Mouse (Mus musculus): Measurements from ENCODE around the gene Scp2d1. TPM values are rescaled to one million over a fixed set of nuclear protein-coding genes. Genes with fewer than 3 reads are reported as not detected.
"Not testable (repeated sequence)": the region's sequence is repeated elsewhere in the genome, so short reads cannot be mapped to it uniquely, and the experiment has no call there.

The Scp2d1 gene
- not detected in 2 replicates for polyA plus RNA-seq (2012; rRNA removed)

GRCm38 (mm10) chr2:144823356-144823755, at the start of gene Scp2d1:
Gene Scp2d1, plus strand, starts transcription at chr2:144823656.
- WGBS: 87% methylated on average over 6 of the region's 6 CpGs
- not testable (repeated sequence) for H3K4me1 ChIP-seq (ENCODE audit: control insufficient read depth, insufficient read depth, low read length); H3K27me3 ChIP-seq (ENCODE audit: control insufficient read depth, insufficient read depth, low read length); H3K4me3 ChIP-seq (replicated peaks; ENCODE audit: insufficient read depth, low read depth, low read length); DNase-seq; H3K27ac ChIP-seq (ENCODE audit: insufficient read depth, low read length)

GRCm38 (mm10) chr2:144774636-144775160, 48.8 kb upstream of the Scp2d1 start:
- Histone ChIP-seq H3K4me1 (ENCODE audit: control insufficient read depth, insufficient read depth, low read length) (no peaks in the 10 kb centered on the region), H3K27ac (ENCODE audit: insufficient read depth, low read length) (no peak overlapping the region), H3K27me3 (ENCODE audit: control insufficient read depth, insufficient read depth, low read length) (no peaks in the 10 kb centered on the region), H3K4me3 (replicated peaks; ENCODE audit: insufficient read depth, low read depth, low read length) (no peak overlapping the region)
- WGBS: 86% methylated on average over 8 of the region's 8 CpGs
- TF ChIP-seq POLR2A (IDR thresholded peaks at IDR 0.05; ENCODE audit: borderline replicate concordance, insufficient read depth, low read length): no peak
- no peak for TF ChIP-seq CTCF (IDR thresholded peaks at IDR 0.05; ENCODE audit: borderline replicate concordance, insufficient read depth, low read depth, low read length)
- no peak for DNase-seq

- DNase-seq: no peak
- TF ChIP-seq CTCF (IDR thresholded peaks at IDR 0.05; ENCODE audit: borderline replicate concordance, insufficient read depth, low read depth, low read length): no peak
- TF ChIP-seq POLR2A (IDR thresholded peaks at IDR 0.05; ENCODE audit: borderline replicate concordance, insufficient read depth, low read length): no peak
- H3K4me3 ChIP-seq (replicated peaks; ENCODE audit: insufficient read depth, low read depth, low read length): no peak overlapping the region
- no peak overlapping the region for H3K27ac ChIP-seq (ENCODE audit: insufficient read depth, low read length)
- no peaks in the 10 kb centered on the region for H3K4me1 ChIP-seq (ENCODE audit: control insufficient read depth, insufficient read depth, low read length)
- 92% methylated on average over 4 of the region's 4 CpGs for WGBS
- no peaks in the 10 kb centered on the region for H3K27me3 ChIP-seq (ENCODE audit: control insufficient read depth, insufficient read depth, low read length)
Measured at GRCm38 (mm10) chr2:144775626-144776025, 47.8 kb upstream of the Scp2d1 start.

GRCm38 (mm10) chr2:144779263-144779662, 44.2 kb upstream of the Scp2d1 start:
- DNase-seq: no peak
- no peaks in the 10 kb centered on the region for H3K4me1 ChIP-seq (ENCODE audit: control insufficient read depth, insufficient read depth, low read length)
- no peak overlapping the region for H3K27ac ChIP-seq (ENCODE audit: insufficient read depth, low read length)
- no peak overlapping the region for H3K4me3 ChIP-seq (replicated peaks; ENCODE audit: insufficient read depth, low read depth, low read length)
- 95% methylated on average over 7 of the region's 7 CpGs for WGBS
- TF ChIP-seq CTCF (IDR thresholded peaks at IDR 0.05; ENCODE audit: borderline replicate concordance, insufficient read depth, low read depth, low read length): no peak
- no peaks in the 10 kb centered on the region for H3K27me3 ChIP-seq (ENCODE audit: control insufficient read depth, insufficient read depth, low read length)

- 65% methylated on average over 5 of the region's 5 CpGs for WGBS
- Histone ChIP-seq H3K27me3 (ENCODE audit: control insufficient read depth, insufficient read depth, low read length) (no peaks in the 10 kb centered on the region), H3K4me3 (replicated peaks; ENCODE audit: insufficient read depth, low read depth, low read length) (no peak overlapping the region), H3K27ac (ENCODE audit: insufficient read depth, low read length) (no peak overlapping the region), H3K4me1 (ENCODE audit: control insufficient read depth, insufficient read depth, low read length) (no peaks in the 10 kb centered on the region)
- no peak for DNase-seq
- TF ChIP-seq CTCF (IDR thresholded peaks at IDR 0.05; ENCODE audit: borderline replicate concordance, insufficient read depth, low read depth, low read length): no peak
- TF ChIP-seq POLR2A (IDR thresholded peaks at IDR 0.05; ENCODE audit: borderline replicate concordance, insufficient read depth, low read length): no peak
Measured at GRCm38 (mm10) chr2:144780731-144781130, 42.7 kb upstream of the Scp2d1 start.

GRCm38 (mm10) chr2:144781871-144782270, 41.6 kb upstream of the Scp2d1 start:
- no peak for DNase-seq
- H3K4me3 ChIP-seq (replicated peaks; ENCODE audit: insufficient read depth, low read depth, low read length): no peak overlapping the region
- no peak for TF ChIP-seq CTCF (IDR thresholded peaks at IDR 0.05; ENCODE audit: borderline replicate concordance, insufficient read depth, low read depth, low read length)
- no peak for TF ChIP-seq POLR2A (IDR thresholded peaks at IDR 0.05; ENCODE audit: borderline replicate concordance, insufficient read depth, low read length)
- no peaks in the 10 kb centered on the region for H3K4me1 ChIP-seq (ENCODE audit: control insufficient read depth, insufficient read depth, low read length)
- H3K27me3 ChIP-seq (ENCODE audit: control insufficient read depth, insufficient read depth, low read length): no peaks in the 10 kb centered on the region
- no peak overlapping the region for H3K27ac ChIP-seq (ENCODE audit: insufficient read depth, low read length)
- WGBS: 38% methylated on average over 3 of the region's 3 CpGs

- 71% methylated on average over 4 of the region's 4 CpGs for WGBS
- H3K4me1 ChIP-seq (ENCODE audit: control insufficient read depth, insufficient read depth, low read length): no peaks in the 10 kb centered on the region
- H3K27ac ChIP-seq (ENCODE audit: insufficient read depth, low read length): no peak overlapping the region
- no peak overlapping the region for H3K4me3 ChIP-seq (replicated peaks; ENCODE audit: insufficient read depth, low read depth, low read length)
- no peak for DNase-seq
- no peak for TF ChIP-seq CTCF (IDR thresholded peaks at IDR 0.05; ENCODE audit: borderline replicate concordance, insufficient read depth, low read depth, low read length)
- no peak for TF ChIP-seq POLR2A (IDR thresholded peaks at IDR 0.05; ENCODE audit: borderline replicate concordance, insufficient read depth, low read length)
- no peaks in the 10 kb centered on the region for H3K27me3 ChIP-seq (ENCODE audit: control insufficient read depth, insufficient read depth, low read length)
Measured at GRCm38 (mm10) chr2:144782481-144782880, 41.0 kb upstream of the Scp2d1 start.

- 8% methylated on average over 1 of the region's 1 CpGs for WGBS
- TF ChIP-seq POLR2A (IDR thresholded peaks at IDR 0.05; ENCODE audit: borderline replicate concordance, insufficient read depth, low read length): no peak
- TF ChIP-seq CTCF (IDR thresholded peaks at IDR 0.05; ENCODE audit: borderline replicate concordance, insufficient read depth, low read depth, low read length): no peak
- DNase-seq: no peak
- H3K4me1 ChIP-seq (ENCODE audit: control insufficient read depth, insufficient read depth, low read length): no peaks in the 10 kb centered on the region
- no peak overlapping the region for H3K27ac ChIP-seq (ENCODE audit: insufficient read depth, low read length)
- no peaks in the 10 kb centered on the region for H3K27me3 ChIP-seq (ENCODE audit: control insufficient read depth, insufficient read depth, low read length)
- no peak overlapping the region for H3K4me3 ChIP-seq (replicated peaks; ENCODE audit: insufficient read depth, low read depth, low read length)
Measured at GRCm38 (mm10) chr2:144783190-144783589, 40.3 kb upstream of the Scp2d1 start.
